Mouse (Mus musculus): ENCODE data around the gene Crim1. TPM values are rescaled to one million over a fixed set of nuclear protein-coding genes. Genes with fewer than 3 reads are reported as not detected.

The Crim1 gene
- polyA plus RNA-seq, 1 experiment from 2014 or later = 0.63 TPM

DNA sequence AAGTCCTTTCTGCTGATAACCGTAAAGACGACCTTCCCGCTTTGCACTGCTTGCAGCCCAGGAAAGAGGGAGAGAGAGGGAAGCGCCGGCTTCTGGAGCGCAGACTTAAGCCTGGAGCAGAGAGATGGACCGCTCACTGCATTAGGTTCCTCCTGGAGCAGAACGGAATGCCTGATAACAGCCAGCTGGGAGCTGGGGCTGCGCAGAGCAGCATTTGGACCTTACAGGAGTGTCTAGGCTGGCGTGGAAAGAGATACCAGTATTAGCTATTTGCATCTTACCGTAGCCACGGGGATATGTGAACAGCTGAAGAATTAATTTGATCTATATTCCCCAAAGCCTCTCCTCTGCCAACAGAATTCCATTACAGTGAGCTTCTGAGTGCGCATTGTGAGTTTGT, 32.7 kb downstream of the Crim1 start:
- Histone ChIP-seq H3K4me2 (no peak overlapping the region), H3K36me3 (replicated peaks) (no peaks in the 10 kb centered on the region), H3K27me3 (no peaks in the 10 kb centered on the region), H3K9me3 (replicated peaks) (no peaks in the 10 kb centered on the region), H3K9ac (no peak overlapping the region), H3K27ac (replicated peaks) (no peak overlapping the region), H3K4me1 (replicated peaks) (peaks cover 7% of the 10 kb centered on the region; the same call in 1 of the 2 replicates), H3K4me3 (replicated peaks) (no peak overlapping the region)
- WGBS (ENCODE audit: insufficient replicate concordance) = 77% methylated on average over 13 of the region's 13 CpGs
- ATAC-seq (ENCODE audit: insufficient read depth) = no peak

- no peaks in the 10 kb centered on the region for H3K27me3 ChIP-seq
- H3K4me3 ChIP-seq (replicated peaks) = no peak overlapping the region
- no peak overlapping the region for H3K4me2 ChIP-seq
- H3K27ac ChIP-seq (replicated peaks) = no peak overlapping the region
- no peak overlapping the region for H3K9ac ChIP-seq
- H3K9me3 ChIP-seq (replicated peaks) = no peaks in the 10 kb centered on the region
- WGBS (ENCODE audit: insufficient replicate concordance) = 79% methylated on average over 6 of the region's 6 CpGs
- no peak for ATAC-seq (ENCODE audit: insufficient read depth)
- no peaks in the 10 kb centered on the region for H3K36me3 ChIP-seq (replicated peaks)
- H3K4me1 ChIP-seq (replicated peaks) = peaks cover 7% of the 10 kb centered on the region; the same call in 1 of the 2 replicates
Measured at GRCm38 (mm10) chr17:78233873-78234272, 33.8 kb downstream of the Crim1 start.

- H3K4me1 ChIP-seq (replicated peaks) = peaks cover 7% of the 10 kb centered on the region; the same call in 1 of the 2 replicates
- no peaks in the 10 kb centered on the region for H3K36me3 ChIP-seq (replicated peaks)
- no peaks in the 10 kb centered on the region for H3K9me3 ChIP-seq (replicated peaks)
- H3K27me3 ChIP-seq = no peaks in the 10 kb centered on the region
- WGBS (ENCODE audit: insufficient replicate concordance) = 44% methylated on average over 12 of the region's 12 CpGs
- no peak overlapping the region for H3K4me3 ChIP-seq (replicated peaks)
- H3K9ac ChIP-seq = no peak overlapping the region
- no peak overlapping the region for H3K4me2 ChIP-seq
- H3K27ac ChIP-seq (replicated peaks) = 0 out of 2 replicates have a peak overlapping the region, but pooled peaks have one; percentile 21
- ATAC-seq (ENCODE audit: insufficient read depth) = peak; percentile 37; the same call in 1 of the 2 replicates
Measured at GRCm38 (mm10) chr17:78236126-78236525, 36.1 kb downstream of the Crim1 start.

DNA sequence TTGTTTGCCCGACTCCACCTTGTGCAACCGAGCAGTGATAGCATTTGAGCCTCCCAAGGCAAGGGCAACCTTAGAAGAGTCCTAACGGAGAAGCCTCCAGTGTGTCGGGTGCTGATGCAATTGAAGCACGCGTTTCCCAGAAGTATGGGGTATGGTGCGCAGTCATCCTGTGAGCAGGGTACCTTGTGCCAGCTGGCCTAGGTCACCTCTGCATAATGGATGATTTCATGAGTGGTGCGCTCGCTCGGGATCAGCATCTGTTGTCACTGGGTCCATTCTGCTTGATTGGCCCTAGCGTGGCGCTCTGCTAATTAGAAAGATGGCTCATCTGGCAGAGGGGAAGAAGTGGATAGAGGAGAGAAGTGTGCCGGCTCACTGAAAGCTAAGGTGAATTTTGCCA, 37.9 kb downstream of the Crim1 start:
- no peak for ATAC-seq (ENCODE audit: insufficient read depth)
- H3K27ac ChIP-seq (replicated peaks) = no peak overlapping the region
- no peak overlapping the region for H3K4me3 ChIP-seq (replicated peaks)
- 84% methylated on average over 13 of the region's 13 CpGs for WGBS (ENCODE audit: insufficient replicate concordance)
- no peaks in the 10 kb centered on the region for H3K36me3 ChIP-seq (replicated peaks)
- no peak overlapping the region for H3K4me2 ChIP-seq
- H3K27me3 ChIP-seq = no peaks in the 10 kb centered on the region
- no peaks in the 10 kb centered on the region for H3K9me3 ChIP-seq (replicated peaks)
- H3K4me1 ChIP-seq (replicated peaks) = peaks cover 7% of the 10 kb centered on the region; the same call in 1 of the 2 replicates
- H3K9ac ChIP-seq = no peak overlapping the region

DNA sequence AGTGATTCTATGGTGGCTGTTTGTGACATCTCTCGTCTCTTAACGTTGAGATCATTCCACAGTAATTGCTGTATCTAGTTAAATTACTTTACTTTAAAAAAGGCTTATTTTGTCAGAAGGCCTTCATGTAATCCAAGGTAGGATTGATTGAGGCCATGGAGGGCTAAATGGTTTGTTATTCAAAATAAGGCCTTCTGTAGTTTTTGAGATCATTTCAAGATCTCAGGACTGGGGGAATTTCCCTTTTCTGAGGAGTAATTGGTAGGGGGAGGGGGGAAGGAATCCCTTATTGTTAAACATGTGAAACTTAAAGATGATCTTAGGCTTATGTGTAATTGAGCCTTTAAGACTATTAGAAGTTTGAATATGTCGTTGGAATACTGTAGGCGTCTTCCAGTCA, 40.1 kb downstream of the Crim1 start:
- no peak for ATAC-seq (ENCODE audit: insufficient read depth)

GRCm38 (mm10) chr17:78241238-78241637, 41.2 kb downstream of the Crim1 start:
- Histone ChIP-seq H3K27ac (replicated peaks) (no peak overlapping the region), H3K9ac (no peak overlapping the region), H3K4me2 (no peak overlapping the region), H3K9me3 (replicated peaks) (no peaks in the 10 kb centered on the region), H3K27me3 (no peaks in the 10 kb centered on the region), H3K4me3 (replicated peaks) (no peak overlapping the region), H3K36me3 (replicated peaks) (no peaks in the 10 kb centered on the region), H3K4me1 (replicated peaks) (peaks cover 16% of the 10 kb centered on the region)
- 63% methylated on average over 7 of the region's 7 CpGs for WGBS (ENCODE audit: insufficient replicate concordance)
- ATAC-seq (ENCODE audit: insufficient read depth) = no peak

More for the DNA sequence above, 40.1 kb downstream of the Crim1 start:
- Histone ChIP-seq H3K27ac (replicated peaks) (no peak overlapping the region), H3K27me3 (no peaks in the 10 kb centered on the region), H3K4me3 (replicated peaks) (no peak overlapping the region), H3K4me2 (no peak overlapping the region), H3K9ac (no peak overlapping the region), H3K9me3 (replicated peaks) (no peaks in the 10 kb centered on the region), H3K36me3 (replicated peaks) (no peaks in the 10 kb centered on the region), H3K4me1 (replicated peaks) (peaks cover 11% of the 10 kb centered on the region; the same call in 1 of the 2 replicates)
- WGBS (ENCODE audit: insufficient replicate concordance) = 78% methylated on average over 4 of the region's 4 CpGs

DNA sequence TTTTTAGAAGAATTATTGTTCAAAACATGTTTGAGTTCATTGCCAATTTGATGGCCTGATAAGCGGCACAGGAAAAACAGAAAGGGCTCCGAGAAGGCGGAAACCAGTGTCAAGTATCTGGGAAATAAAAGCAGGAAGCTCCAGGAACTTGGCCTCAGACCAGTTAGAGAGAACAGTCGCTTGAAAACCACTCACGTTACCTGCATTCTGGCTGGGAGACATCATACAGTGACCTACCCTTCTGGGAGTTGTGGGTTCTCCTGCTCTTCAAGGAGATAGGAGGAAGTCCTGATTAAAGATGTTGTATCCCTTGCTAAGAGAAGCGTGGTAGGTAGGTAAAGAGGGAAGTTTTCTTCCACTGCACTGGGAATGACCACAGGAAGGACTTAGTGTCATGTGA, 44.7 kb downstream of the Crim1 start:
- H3K4me2 ChIP-seq = peak overlapping the region; percentile 38
- 36% methylated on average over 6 of the region's 6 CpGs for WGBS (ENCODE audit: insufficient replicate concordance)

GRCm38 (mm10) chr17:78245444-78245843, 45.4 kb downstream of the Crim1 start:
- H3K4me1 ChIP-seq (replicated peaks) = peaks cover 43% of the 10 kb centered on the region
- peak overlapping the region; percentile 38 for H3K4me2 ChIP-seq
- WGBS (ENCODE audit: insufficient replicate concordance) = 26% methylated on average over 4 of the region's 4 CpGs
- ATAC-seq (ENCODE audit: insufficient read depth) = no peak
- no peak overlapping the region for H3K27ac ChIP-seq (replicated peaks)
- H3K36me3 ChIP-seq (replicated peaks) = no peaks in the 10 kb centered on the region
- H3K4me3 ChIP-seq (replicated peaks) = no peak overlapping the region
- no peaks in the 10 kb centered on the region for H3K27me3 ChIP-seq
- H3K9ac ChIP-seq = no peak overlapping the region
- no peaks in the 10 kb centered on the region for H3K9me3 ChIP-seq (replicated peaks)

More for the DNA sequence above, 44.7 kb downstream of the Crim1 start:
- no peak for ATAC-seq (ENCODE audit: insufficient read depth)
- Histone ChIP-seq H3K4me3 (replicated peaks) (no peak overlapping the region), H3K9me3 (replicated peaks) (no peaks in the 10 kb centered on the region), H3K4me1 (replicated peaks) (peaks cover 42% of the 10 kb centered on the region), H3K27me3 (no peaks in the 10 kb centered on the region), H3K36me3 (replicated peaks) (no peaks in the 10 kb centered on the region), H3K27ac (replicated peaks) (no peak overlapping the region), H3K9ac (no peak overlapping the region)

- Histone ChIP-seq H3K36me3 (replicated peaks) (no peaks in the 10 kb centered on the region), H3K9ac (no peak overlapping the region), H3K4me3 (replicated peaks) (no peak overlapping the region), H3K4me2 (no peak overlapping the region), H3K27me3 (no peaks in the 10 kb centered on the region), H3K9me3 (replicated peaks) (no peaks in the 10 kb centered on the region), H3K27ac (replicated peaks) (0 out of 2 replicates have a peak overlapping the region, but pooled peaks have one; percentile 19), H3K4me1 (replicated peaks) (peaks cover 43% of the 10 kb centered on the region)
- ATAC-seq (ENCODE audit: insufficient read depth) = peak; percentile 40; the same call in 1 of the 2 replicates
- 39% methylated on average over 11 of the region's 11 CpGs for whole genome bisulfite sequencing (ENCODE audit: insufficient replicate concordance)
Measured at GRCm38 (mm10) chr17:78246634-78247383, 46.8 kb downstream of the Crim1 start.

DNA sequence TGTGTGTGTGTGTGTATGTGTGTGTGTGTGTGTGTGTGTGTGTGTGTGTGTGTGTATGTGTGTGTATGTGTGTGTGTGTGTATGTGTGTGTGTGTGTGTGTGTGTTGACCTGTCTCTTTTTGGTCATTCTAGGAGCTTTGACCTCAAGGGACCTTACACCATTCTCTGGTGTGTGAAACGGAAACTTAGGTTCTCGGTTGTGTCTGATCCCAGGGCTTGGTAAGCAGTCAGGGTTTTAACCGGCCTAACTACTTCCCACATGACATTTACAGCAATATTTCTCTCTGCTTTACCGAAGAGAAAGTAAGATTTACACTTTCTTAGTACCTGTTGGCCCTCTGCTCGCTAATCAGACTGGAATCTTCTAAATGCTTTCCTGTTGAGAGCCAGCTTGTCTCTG, 48.1 kb downstream of the Crim1 start:
- Histone ChIP-seq H3K4me3 (replicated peaks) (no peak overlapping the region), H3K4me2 (peak overlapping the region; percentile 48), H3K27me3 (no peaks in the 10 kb centered on the region), H3K36me3 (replicated peaks) (no peaks in the 10 kb centered on the region), H3K4me1 (replicated peaks) (peaks cover 43% of the 10 kb centered on the region), H3K9ac (no peak overlapping the region), H3K9me3 (replicated peaks) (no peaks in the 10 kb centered on the region), H3K27ac (replicated peaks) (peak overlapping the region; percentile 52)
- ATAC-seq (ENCODE audit: insufficient read depth) = no peak
- 36% methylated on average over 5 of the region's 5 CpGs for WGBS (ENCODE audit: insufficient replicate concordance)

DNA sequence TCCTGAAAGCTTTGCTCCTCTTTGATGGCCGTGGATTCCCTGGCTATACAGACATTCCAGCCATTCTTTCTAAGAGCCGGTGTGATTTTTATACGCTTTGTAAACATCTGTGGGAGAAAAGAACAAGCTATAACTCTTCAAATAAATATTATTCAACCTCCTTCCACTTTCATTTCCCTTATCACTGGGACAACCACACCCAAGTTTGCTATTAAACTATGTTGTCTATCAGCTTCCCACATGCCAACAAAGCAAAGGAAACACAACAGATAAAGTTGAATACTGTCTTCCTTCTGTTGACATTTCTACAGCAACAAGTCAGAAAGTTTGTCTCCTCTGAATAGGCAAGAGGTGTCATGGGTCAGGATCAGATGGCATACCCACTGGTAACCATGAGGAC, 48.9 kb downstream of the Crim1 start:
- Histone ChIP-seq H3K27me3 (no peaks in the 10 kb centered on the region), H3K9ac (no peak overlapping the region), H3K36me3 (replicated peaks) (no peaks in the 10 kb centered on the region), H3K4me3 (replicated peaks) (0 out of 2 replicates have a peak overlapping the region, but pooled peaks have one; percentile 3), H3K27ac (replicated peaks) (peak overlapping the region; percentile 52), H3K4me2 (peak overlapping the region; percentile 48), H3K9me3 (replicated peaks) (no peaks in the 10 kb centered on the region), H3K4me1 (replicated peaks) (peaks cover 43% of the 10 kb centered on the region)
- 46% methylated on average over 3 of the region's 3 CpGs for WGBS (ENCODE audit: insufficient replicate concordance)
- ATAC-seq (ENCODE audit: insufficient read depth) = peak; percentile 63
